Mouse (Mus musculus): ENCODE data around the gene Rgl1.

DNA sequence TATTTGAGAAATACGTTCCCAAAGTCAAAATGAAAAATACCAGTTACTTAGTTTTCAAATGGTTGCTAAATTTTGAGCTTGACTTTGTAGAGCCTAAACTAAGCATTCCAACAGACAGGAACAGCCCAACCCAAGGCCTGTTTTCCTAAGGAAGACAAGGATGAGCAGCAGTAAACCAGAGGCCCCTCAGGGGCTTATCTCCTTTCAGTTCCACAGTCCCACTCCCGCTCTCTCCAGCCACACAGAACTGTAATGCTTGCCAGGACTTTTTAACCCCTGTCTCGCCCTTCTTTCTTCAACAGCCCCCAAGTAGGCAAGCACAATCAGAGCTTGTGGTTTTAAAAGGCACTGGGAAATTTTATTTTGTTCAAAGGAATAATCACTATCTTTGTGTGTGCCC is 147.3 kb downstream of the Rgl1 start:
- TF ChIP-seq CTCF (conservative IDR thresholded peaks at IDR 0.05; ENCODE audit: low read length) = no peak
- TF ChIP-seq NANOG (IDR thresholded peaks at IDR 0.05; ENCODE audit: borderline replicate concordance, low read length) = no peak
